Mouse (Mus musculus): ENCODE data around the gene Celf1. TPM values are rescaled to one million over a fixed set of nuclear protein-coding genes. Genes with fewer than 3 reads are reported as not detected.

The Celf1 gene
- total RNA-seq, 1 experiment, result 73.0 TPM

DNA sequence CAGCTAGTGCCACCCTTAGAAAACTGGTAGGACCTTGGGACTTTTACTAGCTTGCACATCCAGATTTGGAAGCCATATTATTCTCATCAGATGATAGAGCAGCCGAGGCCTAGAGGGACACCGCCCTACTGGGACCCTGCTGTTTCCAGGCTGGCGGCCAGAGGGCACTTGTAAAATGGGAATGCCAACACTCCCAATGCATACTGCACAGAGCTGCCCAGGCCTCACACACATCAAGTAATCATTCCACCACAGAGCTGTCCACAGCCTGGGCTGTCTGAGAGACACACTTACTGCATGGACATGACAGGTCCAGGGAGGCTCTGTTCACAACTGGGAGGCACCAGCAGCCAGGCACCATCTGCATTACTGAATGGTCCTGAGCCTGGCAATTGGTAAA lies 126.3 kb downstream of the Celf1 start:
- Histone ChIP-seq H3K4me3 (ENCODE audit: insufficient read depth in 1 of 2, low read depth in 1 of 2, low read length in 2 of 2, poor library complexity in 1 of 2, severe bottlenecking in 1 of 2) (no peak overlapping the region), H3K36me3 (ENCODE audit: control insufficient read depth, insufficient read depth, low read length, poor library complexity, severe bottlenecking) (peaks cover 14% of the 10 kb centered on the region), H3K27ac (ENCODE audit: insufficient read depth, low read depth, low read length, poor library complexity, severe bottlenecking) (no peak overlapping the region), H3K9ac (ENCODE audit: insufficient read depth, low read depth, low read length, poor library complexity, severe bottlenecking) (no peak overlapping the region), H3K9me3 (ENCODE audit: control insufficient read depth, insufficient read depth, low read depth, low read length) (no peaks in the 10 kb centered on the region), H3K4me1 (ENCODE audit: control insufficient read depth in 2 of 2, insufficient read depth in 2 of 2, low read length in 2 of 2, poor library complexity in 1 of 2) (peaks cover 0 to 9% of the 10 kb centered on the region in 2 experiments; a peak in 2 of 4 replicates)
- TF ChIP-seq ZNF384 (IDR thresholded peaks at IDR 0.05; ENCODE audit: low read depth, low read length) (no peak), HCFC1 (IDR thresholded peaks at IDR 0.05; ENCODE audit: borderline replicate concordance, insufficient read depth, low read length) (no peak), MAFK (IDR thresholded peaks at IDR 0.05; ENCODE audit: insufficient read depth, low read depth, low read length) (no peak), CHD2 (IDR thresholded peaks at IDR 0.05; ENCODE audit: low read depth, low read length) (no peak), ZC3H11A (IDR thresholded peaks at IDR 0.05; ENCODE audit: borderline replicate concordance, low read depth, low read length) (no peak)
- no peak for DNase-seq (ENCODE audit: low read depth, low spot score)
- in situ Hi-C loops (cut with MboI; ENCODE audit: low sequenced_read_pairs in 2 of 2, unreplicated experiment in 2 of 2), result no loop called here

DNA sequence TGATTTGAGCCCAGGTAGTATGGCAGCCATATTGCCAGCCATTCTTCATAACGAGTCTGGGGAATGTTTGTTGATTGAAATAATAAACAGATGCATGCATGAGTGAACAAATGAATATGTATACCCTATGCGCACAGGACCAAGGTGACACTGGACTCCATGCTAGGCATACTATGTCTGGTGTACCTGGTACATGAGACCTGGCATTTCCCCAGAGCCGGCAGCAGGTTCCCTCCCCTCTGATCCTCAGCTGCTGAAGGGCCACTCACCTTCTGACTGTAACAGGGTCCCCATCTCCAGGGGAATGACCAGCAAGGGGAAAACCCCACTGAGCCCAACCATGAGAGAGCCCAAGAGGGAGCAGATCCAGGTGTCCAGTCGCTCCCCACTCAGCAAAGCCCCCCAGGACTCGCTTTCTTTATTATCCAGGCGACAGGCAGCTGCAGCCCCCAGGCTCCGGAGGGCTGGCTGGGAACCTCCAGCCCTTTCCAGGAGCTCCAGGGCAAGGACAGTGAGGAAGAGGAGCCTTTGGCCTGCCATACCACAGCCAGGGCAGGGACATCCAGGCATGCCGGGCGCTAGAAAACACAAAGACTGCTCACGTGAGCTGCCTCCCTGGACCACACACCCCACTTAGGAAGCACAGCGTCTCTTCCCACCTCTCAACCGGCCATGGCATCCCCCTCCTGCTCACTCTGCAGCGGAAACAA lies 128.1 kb downstream of the Celf1 start:
- peaks cover 0 to 9% of the 10 kb centered on the region in 2 experiments; a peak in 2 of 4 replicates for H3K4me1 ChIP-seq (ENCODE audit: control insufficient read depth in 2 of 2, insufficient read depth in 2 of 2, low read length in 2 of 2, poor library complexity in 1 of 2)
- peaks cover 2% of the 10 kb centered on the region for H3K36me3 ChIP-seq (ENCODE audit: control insufficient read depth, insufficient read depth, low read length, poor library complexity, severe bottlenecking)
- in situ Hi-C loops (cut with MboI; ENCODE audit: low sequenced_read_pairs in 2 of 2, unreplicated experiment in 2 of 2), result no loop called here
- DNase-seq (ENCODE audit: low read depth, low spot score), result no peak
- H3K9me3 ChIP-seq (ENCODE audit: control insufficient read depth, insufficient read depth, low read depth, low read length), result no peaks in the 10 kb centered on the region
- no peak overlapping the region for H3K4me3 ChIP-seq (ENCODE audit: insufficient read depth in 1 of 2, low read depth in 1 of 2, low read length in 2 of 2, poor library complexity in 1 of 2, severe bottlenecking in 1 of 2)
- H3K9ac ChIP-seq (ENCODE audit: insufficient read depth, low read depth, low read length, poor library complexity, severe bottlenecking), result no peak overlapping the region
- H3K27ac ChIP-seq (ENCODE audit: insufficient read depth, low read depth, low read length, poor library complexity, severe bottlenecking), result no peak overlapping the region
- no peak for TF ChIP-seq HCFC1 (IDR thresholded peaks at IDR 0.05; ENCODE audit: borderline replicate concordance, insufficient read depth, low read length)
- no peak for TF ChIP-seq ZNF384 (IDR thresholded peaks at IDR 0.05; ENCODE audit: low read depth, low read length)
- TF ChIP-seq ZC3H11A (IDR thresholded peaks at IDR 0.05; ENCODE audit: borderline replicate concordance, low read depth, low read length), result no peak

DNA sequence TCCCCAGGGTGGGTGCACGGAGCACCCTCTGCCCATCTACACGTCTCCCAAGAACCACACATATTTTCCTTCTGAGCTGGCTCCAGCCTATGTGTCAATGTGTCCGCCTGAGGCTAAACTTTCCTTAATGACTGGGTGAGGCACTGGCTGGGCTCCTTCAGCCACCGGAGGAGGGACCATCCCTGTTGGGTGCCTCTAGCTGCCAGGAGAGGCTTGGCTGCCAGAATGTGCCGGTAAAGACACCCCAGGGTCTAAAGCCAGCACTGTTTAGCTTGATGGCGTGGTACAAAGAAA lies 128.6 kb downstream of the Celf1 start:
- Histone ChIP-seq H3K4me3 (ENCODE audit: insufficient read depth in 1 of 2, low read depth in 1 of 2, low read length in 2 of 2, poor library complexity in 1 of 2, severe bottlenecking in 1 of 2) (no peak overlapping the region), H3K27ac (ENCODE audit: insufficient read depth, low read depth, low read length, poor library complexity, severe bottlenecking) (no peak overlapping the region), H3K9me3 (ENCODE audit: control insufficient read depth, insufficient read depth, low read depth, low read length) (no peaks in the 10 kb centered on the region), H3K36me3 (ENCODE audit: control insufficient read depth, insufficient read depth, low read length, poor library complexity, severe bottlenecking) (no peaks in the 10 kb centered on the region; the same call in 1 of the 2 replicates), H3K9ac (ENCODE audit: insufficient read depth, low read depth, low read length, poor library complexity, severe bottlenecking) (no peak overlapping the region), H3K4me1 (ENCODE audit: control insufficient read depth in 2 of 2, insufficient read depth in 2 of 2, low read length in 2 of 2, poor library complexity in 1 of 2) (peaks cover 0 to 9% of the 10 kb centered on the region in 2 experiments; a peak in 2 of 4 replicates)
- TF ChIP-seq CHD2 (IDR thresholded peaks at IDR 0.05; ENCODE audit: low read depth, low read length), result no peak
- TF ChIP-seq ZNF384 (IDR thresholded peaks at IDR 0.05; ENCODE audit: low read depth, low read length), result no peak
- TF ChIP-seq MAFK (IDR thresholded peaks at IDR 0.05; ENCODE audit: insufficient read depth, low read depth, low read length), result no peak
- TF ChIP-seq ZC3H11A (IDR thresholded peaks at IDR 0.05; ENCODE audit: borderline replicate concordance, low read depth, low read length), result no peak
- TF ChIP-seq HCFC1 (IDR thresholded peaks at IDR 0.05; ENCODE audit: borderline replicate concordance, insufficient read depth, low read length), result no peak
- no peak for DNase-seq (ENCODE audit: low read depth, low spot score)
- in situ Hi-C loops (cut with MboI; ENCODE audit: low sequenced_read_pairs in 2 of 2, unreplicated experiment in 2 of 2), result no loop called here

Other genes with a start within 250 kb of the Celf1 start
- 91.4 and 124 TPM in 2 replicates for gene Fnbp4, start 195.0 kb upstream of the Celf1 start, total RNA-seq (2012; rRNA removed)
- gene Agbl2, start 157.7 kb upstream of the Celf1 start, total RNA-seq (2012; rRNA removed), result 0.16 and 0.27 TPM in 2 replicates
- 138 and 162 TPM in 2 replicates for gene Mtch2, start 93.2 kb upstream of the Celf1 start, total RNA-seq (2012; rRNA removed)
- 2.8 and 3.2 TPM in 2 replicates for gene C1qtnf4, start 54.5 kb upstream of the Celf1 start, total RNA-seq (2012; rRNA removed)
- gene Kbtbd4, start 35.6 kb upstream of the Celf1 start, total RNA-seq (2012; rRNA removed), result 12.5 and 19.0 TPM in 2 replicates
- gene Ndufs3, start 35.6 kb upstream of the Celf1 start, total RNA-seq (2012; rRNA removed), result 106 and 109 TPM in 2 replicates
- gene Rapsn, start 95.2 kb downstream of the Celf1 start, total RNA-seq (2012; rRNA removed), result 1.1 and 2.4 TPM in 2 replicates
- gene Psmc3, start 113.6 kb downstream of the Celf1 start, total RNA-seq (2012; rRNA removed), result 226 and 262 TPM in 2 replicates
- 18.3 and 20.1 TPM in 2 replicates for gene Slc39a13, start 130.0 kb downstream of the Celf1 start, total RNA-seq (2012; rRNA removed)
- gene Spi1, start 142.0 kb downstream of the Celf1 start, total RNA-seq (2012; rRNA removed), result 0.31 and 0.32 TPM in 2 replicates
- 0.62 and 0.90 TPM in 2 replicates for gene Mybpc3, start 177.8 kb downstream of the Celf1 start, total RNA-seq (2012; rRNA removed)
- 6.7 and 7.8 TPM in 2 replicates for gene Madd, start 243.5 kb downstream of the Celf1 start, total RNA-seq (2012; rRNA removed)

Measured in ES-E14 (cell line).